Mouse (Mus musculus) embryo, embryonic 11 days (tissue): Measurements from ENCODE around the gene Tlr2.
"Not testable (repeated sequence)": the region's sequence is repeated elsewhere in the genome, so short reads cannot be mapped to it uniquely, and the experiment has no call there.

Source experiments
- DNase-seq: peaks from one replicate; pipeline ENCODE4 v3.0.0-alpha.2; 2015

Tlr2 gene

GRCm38 (mm10) chr3:83841095-83841850, at the start of gene Tlr2:
Gene Tlr2 (minus strand): TSS chr3:83841767.
- peak; percentile 74 for DNase-seq

DNA sequence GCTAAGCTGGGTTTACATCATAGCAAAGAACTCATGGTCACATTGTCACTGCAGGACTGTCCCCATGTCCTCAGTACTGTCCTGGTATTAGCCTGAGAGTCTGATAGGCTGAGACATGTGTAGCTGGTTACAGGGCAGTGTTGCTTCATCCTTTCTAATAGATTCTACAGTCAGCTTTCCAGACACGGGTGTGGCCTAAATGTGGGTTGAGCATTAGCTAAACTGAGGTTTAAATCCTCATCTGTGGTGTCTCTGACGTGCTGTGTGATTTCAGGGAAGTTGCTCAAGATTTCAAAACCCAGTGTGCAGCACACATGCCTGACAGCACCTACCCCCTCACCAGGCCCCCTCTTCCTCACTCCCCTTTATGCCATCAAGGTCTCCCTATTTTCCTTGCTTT, 43.6 kb upstream of the Tlr2 start:
- no peak for DNase-seq

- not testable (repeated sequence) for DNase-seq
Measured at GRCm38 (mm10) chr3:83879261-83880050, 37.9 kb upstream of the Tlr2 start.

- no peak for DNase-seq
Measured at GRCm38 (mm10) chr3:83878801-83879200, 37.2 kb upstream of the Tlr2 start.

DNA sequence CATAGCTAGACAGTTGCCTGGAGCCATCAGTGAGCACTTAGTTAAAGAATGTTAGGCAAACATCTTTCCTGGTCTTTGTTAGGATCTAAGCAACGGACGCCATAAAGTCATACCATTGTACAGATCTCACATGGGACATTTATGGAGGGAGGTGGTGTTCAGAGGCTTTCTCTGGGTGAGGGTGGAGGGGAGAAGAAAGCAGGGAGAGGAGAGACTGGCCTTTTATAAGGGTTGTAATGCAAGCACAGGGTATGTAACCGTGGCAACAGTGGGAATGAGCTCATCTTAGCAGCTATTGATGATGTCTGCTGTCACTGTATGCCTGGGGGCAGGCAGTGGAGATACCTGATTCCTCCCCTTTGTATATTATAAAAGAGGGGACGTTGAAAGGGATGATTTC, 34.7 kb upstream of the Tlr2 start:
- no peak for DNase-seq

GRCm38 (mm10) chr3:83875078-83875477, 33.5 kb upstream of the Tlr2 start:
- DNase-seq, result not testable (repeated sequence)

GRCm38 (mm10) chr3:83872853-83873252, 31.3 kb upstream of the Tlr2 start:
- not testable (repeated sequence) for DNase-seq

DNA sequence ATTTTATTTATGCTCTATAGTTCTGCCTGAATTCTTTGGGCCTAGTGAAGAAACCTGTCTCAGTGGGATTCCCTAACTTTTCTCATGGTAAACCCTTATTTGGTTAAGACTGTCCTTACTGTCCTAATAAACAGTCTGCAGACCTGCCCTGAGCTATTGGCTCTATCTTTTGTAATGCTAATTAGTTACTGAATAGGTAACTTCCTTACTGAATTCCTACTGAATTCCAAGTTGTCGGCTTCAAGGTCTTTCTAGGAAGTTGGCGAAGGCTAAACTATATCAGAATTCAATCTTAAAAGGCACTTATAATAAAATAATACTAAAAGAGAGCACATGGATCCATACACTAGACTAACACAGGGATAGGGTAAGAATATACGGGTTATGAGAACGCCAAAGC, 30.4 kb upstream of the Tlr2 start:
- DNase-seq, result not testable (repeated sequence)

GRCm38 (mm10) chr3:83871559-83871958, 30.0 kb upstream of the Tlr2 start:
- DNase-seq, result not testable (repeated sequence)

DNA sequence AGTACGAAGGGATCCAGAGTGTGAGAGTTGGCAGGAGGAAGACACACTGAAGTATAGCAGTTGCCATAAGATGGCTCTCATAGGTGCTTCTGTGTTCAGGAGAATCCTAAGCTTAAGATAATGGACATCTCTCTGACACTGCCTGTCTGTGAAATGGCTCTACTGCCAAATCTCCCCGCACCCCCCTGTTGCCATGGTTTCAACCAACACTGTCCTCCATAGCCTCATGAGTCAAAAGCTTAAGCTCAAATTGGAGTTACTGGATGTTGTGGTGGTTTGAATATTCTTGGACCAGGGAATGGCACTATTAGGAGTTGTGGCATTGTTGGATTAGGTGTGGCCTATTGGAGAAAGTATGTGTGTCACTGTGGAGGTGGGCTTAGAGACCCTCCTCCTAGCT, 28.2 kb upstream of the Tlr2 start:
- no peak for DNase-seq

GRCm38 (mm10) chr3:83867026-83867425, 25.5 kb upstream of the Tlr2 start:
- not testable (repeated sequence) for DNase-seq

- no peak for DNase-seq
Measured at GRCm38 (mm10) chr3:83865216-83865615, 23.6 kb upstream of the Tlr2 start.

DNA sequence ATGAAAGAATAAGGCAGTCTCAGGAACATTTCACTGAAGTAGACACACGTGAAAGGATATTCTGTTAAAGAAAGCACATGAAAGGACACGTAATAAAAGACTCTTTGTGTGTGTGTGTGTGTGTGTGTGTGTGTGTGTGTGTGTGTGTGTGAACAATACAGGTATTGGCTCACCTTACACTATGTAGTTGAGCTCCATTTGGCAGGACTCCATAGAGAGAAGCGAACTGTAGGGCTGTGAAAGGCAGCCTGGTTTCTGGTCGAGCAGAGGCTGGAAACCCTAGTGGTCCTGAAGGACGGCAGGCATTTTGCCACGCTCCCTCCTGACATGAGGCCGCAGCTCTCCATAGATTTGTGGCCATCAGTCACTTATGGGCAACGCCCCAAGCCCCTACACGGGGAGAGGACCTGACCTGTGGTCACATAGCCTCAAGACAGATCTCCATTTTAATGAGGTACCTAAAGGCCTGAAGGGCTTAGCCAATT, 22.5 kb upstream of the Tlr2 start:
- no peak for DNase-seq

DNA sequence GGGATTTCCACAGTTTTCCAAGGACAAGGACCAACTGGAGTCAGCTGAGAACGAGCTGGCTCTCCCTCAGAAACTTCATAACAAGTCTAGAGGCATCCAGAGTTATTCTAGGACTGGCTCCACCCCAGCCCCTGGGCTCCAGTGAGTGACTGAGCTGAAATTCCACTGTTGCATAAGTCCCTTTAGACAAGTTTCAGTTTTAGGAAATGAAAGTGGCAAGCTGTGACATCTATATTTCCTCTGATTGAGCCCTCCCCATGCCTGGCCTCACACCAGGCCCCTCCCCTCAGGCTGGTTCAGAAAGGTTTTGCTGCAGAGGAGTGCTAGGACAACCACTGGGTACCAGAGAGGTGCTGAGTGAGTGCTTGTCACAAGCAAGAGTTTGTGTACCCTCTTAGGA, 21.4 kb upstream of the Tlr2 start:
- DNase-seq, result no peak

GRCm38 (mm10) chr3:83859595-83859994, 18.0 kb upstream of the Tlr2 start:
- no peak for DNase-seq

DNA sequence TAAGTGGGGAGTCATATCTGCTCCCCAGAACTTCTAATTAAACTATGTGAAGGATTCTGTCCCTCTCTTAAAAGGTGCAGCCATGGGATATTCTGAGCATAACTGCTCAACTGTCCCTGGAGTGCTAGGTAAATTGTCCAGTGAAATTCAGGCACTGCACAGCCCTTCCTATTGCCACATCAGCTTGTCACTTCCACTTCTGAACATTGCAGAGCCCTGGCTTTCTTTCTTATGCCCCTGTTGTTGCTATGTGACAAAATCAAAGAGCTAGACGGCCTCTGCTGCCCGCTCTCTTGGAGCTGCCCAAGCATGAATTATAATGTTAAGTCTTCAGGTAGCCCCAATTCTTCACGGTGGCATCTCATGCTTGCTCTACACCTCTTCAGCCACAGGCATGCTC, 17.5 kb upstream of the Tlr2 start:
- DNase-seq, result no peak

DNA sequence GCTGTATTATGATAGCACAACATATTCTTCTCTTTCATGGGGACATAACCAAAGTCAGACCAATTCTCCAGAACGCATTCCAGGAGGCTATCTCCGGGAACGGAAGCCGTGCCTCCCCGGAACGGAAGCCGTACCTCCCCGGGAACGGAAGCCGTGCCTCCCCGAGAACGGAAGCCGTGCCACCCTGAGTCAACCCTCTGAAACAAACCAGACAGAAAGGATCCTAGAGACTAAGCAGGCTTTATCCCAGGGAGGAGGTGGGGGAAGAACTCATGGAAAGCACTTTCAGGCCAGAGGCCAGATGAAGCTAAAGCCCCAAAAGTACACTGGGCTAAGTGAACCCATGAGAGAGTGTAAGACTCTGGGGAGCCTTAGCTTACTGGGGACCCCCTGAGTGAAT, 16.1 kb upstream of the Tlr2 start:
- DNase-seq, result no peak

DNA sequence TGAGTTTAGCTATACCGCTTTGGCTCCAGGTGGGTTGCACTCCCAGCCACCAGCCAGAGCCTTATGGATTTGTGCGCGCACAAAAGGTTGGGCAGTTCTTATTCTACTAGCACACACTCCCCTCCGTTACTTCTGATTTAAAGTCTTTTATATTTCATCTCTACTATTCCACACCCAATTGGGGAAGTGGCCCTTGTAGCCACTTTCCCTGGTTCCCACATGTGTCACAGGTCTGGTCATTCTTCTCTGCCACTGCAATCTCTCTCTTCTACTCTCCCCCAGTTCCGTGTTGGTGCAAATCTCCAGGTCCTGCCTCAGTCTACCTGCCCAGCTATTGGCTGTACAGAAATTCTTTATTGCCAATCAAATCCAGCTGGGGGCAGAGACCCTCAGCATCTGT, 14.1 kb upstream of the Tlr2 start:
- no peak for DNase-seq

DNA sequence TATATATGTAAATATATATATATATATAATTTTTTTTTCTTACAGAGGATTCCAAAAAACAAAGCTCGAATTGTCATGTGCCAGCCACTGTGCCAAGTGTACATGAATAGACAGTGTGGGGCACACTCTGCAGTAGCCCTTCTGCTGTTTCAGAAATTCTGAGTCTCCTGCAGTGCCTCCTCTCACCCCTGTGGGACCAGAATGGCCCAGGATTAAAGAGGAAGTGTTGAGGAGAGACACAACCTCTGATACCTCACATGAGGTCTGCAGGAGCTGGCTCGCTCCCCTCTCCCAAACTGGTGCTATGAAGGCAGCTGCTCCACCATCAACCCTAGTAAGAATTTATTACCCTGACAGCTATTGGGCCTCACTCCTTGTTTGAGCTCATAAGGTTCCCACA, 7.8 kb upstream of the Tlr2 start:
- no peak for DNase-seq

DNA sequence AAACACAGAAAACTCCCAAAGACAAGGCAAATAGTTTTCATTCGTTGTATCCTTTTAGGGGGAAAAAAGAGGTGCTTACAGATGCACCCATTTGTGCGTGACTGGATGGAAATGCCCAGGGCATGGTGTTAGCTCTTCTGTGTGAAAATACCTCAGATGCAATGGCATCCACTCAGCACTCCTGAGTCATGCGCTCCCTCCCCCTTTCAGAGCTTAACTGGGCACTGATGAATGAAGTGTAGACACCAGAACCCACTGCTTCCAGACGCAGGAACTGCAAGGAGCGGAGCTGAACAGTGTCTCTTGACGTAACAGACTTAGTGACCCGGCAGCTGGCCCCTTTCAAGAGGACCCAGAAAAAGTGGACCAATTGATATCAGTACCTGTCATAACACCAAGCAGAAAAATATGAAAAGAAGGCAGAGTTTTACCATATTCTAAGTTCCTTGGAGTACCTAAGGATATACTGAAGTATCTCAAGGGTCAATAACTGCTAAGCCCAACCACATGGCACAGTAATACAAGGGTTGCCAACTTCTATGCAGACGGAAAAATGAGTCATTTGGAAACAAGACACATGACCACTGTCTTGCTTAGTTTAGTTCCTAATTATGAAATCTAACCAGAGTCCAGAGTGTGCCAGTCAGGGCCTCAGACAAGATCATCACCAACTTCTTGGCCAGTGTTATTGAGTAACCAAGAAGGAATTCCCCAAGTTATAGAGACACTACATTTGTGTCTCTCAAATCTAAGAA, 3.4 kb upstream of the Tlr2 start:
- no peak for DNase-seq

GRCm38 (mm10) chr3:83839477-83839876, 2.1 kb downstream of the Tlr2 start:
- no peak for DNase-seq

DNA sequence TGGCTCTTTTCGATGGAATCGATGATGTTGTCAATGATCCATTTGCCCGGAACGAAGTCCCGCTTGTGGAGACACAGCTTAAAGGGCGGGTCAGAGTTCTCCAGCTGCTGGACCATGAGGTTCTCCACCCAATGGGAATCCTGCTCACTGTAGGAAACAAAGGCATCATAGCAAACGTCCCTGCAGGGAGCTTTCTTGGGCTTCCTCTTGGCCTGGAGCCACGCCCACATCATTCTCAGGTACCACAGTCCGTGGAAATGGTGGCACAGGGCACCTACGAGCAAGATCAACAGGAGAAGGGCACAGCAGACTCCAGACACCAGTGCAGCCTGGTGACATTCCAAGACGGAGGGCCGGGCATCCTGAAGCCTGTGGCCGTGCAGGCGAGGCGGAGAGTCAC, 4.9 kb downstream of the Tlr2 start:
- no peak for DNase-seq

- no peak for DNase-seq
Measured at GRCm38 (mm10) chr3:83828145-83828611, 13.4 kb downstream of the Tlr2 start.
